Mouse (Mus musculus): Measurements from ENCODE around the gene Sord. TPM values are rescaled to one million over a fixed set of nuclear protein-coding genes. Genes with fewer than 3 reads are reported as not detected.

The Sord gene
- polyA plus RNA-seq, 1 experiment from 2014 or later = 158 TPM

GRCm38 (mm10) chr2:122304544-122304943 is 70.0 kb downstream of the Sord start:
- H3K9me3 ChIP-seq (replicated peaks) = no peaks in the 10 kb centered on the region
- no peak overlapping the region for H3K9ac ChIP-seq
- H3K36me3 ChIP-seq (replicated peaks) = no peaks in the 10 kb centered on the region
- H3K4me2 ChIP-seq = no peak overlapping the region
- H3K27me3 ChIP-seq = peaks cover 98% of the 10 kb centered on the region
- no peak overlapping the region for H3K27ac ChIP-seq (replicated peaks)
- WGBS (ENCODE audit: insufficient replicate concordance) = 65% methylated on average over 6 of the region's 6 CpGs
- H3K4me3 ChIP-seq (replicated peaks) = no peak overlapping the region
- no peak for ATAC-seq (ENCODE audit: insufficient read depth)
- peaks cover 16% of the 10 kb centered on the region; the same call in 1 of the 2 replicates for H3K4me1 ChIP-seq (replicated peaks)

GRCm38 (mm10) chr2:122305097-122305892 is 70.7 kb downstream of the Sord start:
- Histone ChIP-seq H3K9me3 (replicated peaks) (no peaks in the 10 kb centered on the region), H3K27ac (replicated peaks) (no peak overlapping the region), H3K4me1 (replicated peaks) (peaks cover 16% of the 10 kb centered on the region; the same call in 1 of the 2 replicates), H3K4me3 (replicated peaks) (no peak overlapping the region), H3K27me3 (peaks cover 98% of the 10 kb centered on the region), H3K36me3 (replicated peaks) (no peaks in the 10 kb centered on the region), H3K4me2 (no peak overlapping the region), H3K9ac (no peak overlapping the region)
- 64% methylated on average over 16 of the region's 16 CpGs for WGBS (ENCODE audit: insufficient replicate concordance)
- no peak for ATAC-seq (ENCODE audit: insufficient read depth)

GRCm38 (mm10) chr2:122306184-122306583 is 71.6 kb downstream of the Sord start:
- no peak overlapping the region for H3K9ac ChIP-seq
- H3K27me3 ChIP-seq = peaks cover 96% of the 10 kb centered on the region
- H3K9me3 ChIP-seq (replicated peaks) = no peaks in the 10 kb centered on the region
- no peak overlapping the region for H3K27ac ChIP-seq (replicated peaks)
- no peak for ATAC-seq (ENCODE audit: insufficient read depth)
- H3K4me3 ChIP-seq (replicated peaks) = no peak overlapping the region
- peaks cover 12% of the 10 kb centered on the region; the same call in 1 of the 2 replicates for H3K4me1 ChIP-seq (replicated peaks)
- H3K4me2 ChIP-seq = no peak overlapping the region
- 24% methylated on average over 4 of the region's 4 CpGs for WGBS (ENCODE audit: insufficient replicate concordance)
- no peaks in the 10 kb centered on the region for H3K36me3 ChIP-seq (replicated peaks)

- no peak for ATAC-seq (ENCODE audit: insufficient read depth)
- Histone ChIP-seq H3K27ac (replicated peaks) (no peak overlapping the region), H3K4me1 (replicated peaks) (no peaks in the 10 kb centered on the region), H3K36me3 (replicated peaks) (no peaks in the 10 kb centered on the region), H3K9ac (no peak overlapping the region), H3K27me3 (peaks cover 96% of the 10 kb centered on the region), H3K9me3 (replicated peaks) (no peaks in the 10 kb centered on the region), H3K4me2 (no peak overlapping the region), H3K4me3 (replicated peaks) (no peak overlapping the region)
- 35% methylated on average over 3 of the region's 3 CpGs for WGBS (ENCODE audit: insufficient replicate concordance)
These were observed 75.1 kb downstream of the Sord start for GRCm38 (mm10) chr2:122309647-122310046.

GRCm38 (mm10) chr2:122311561-122311960 is 77.0 kb downstream of the Sord start:
- ATAC-seq (ENCODE audit: insufficient read depth) = no peak
- no peaks in the 10 kb centered on the region for H3K36me3 ChIP-seq (replicated peaks)
- no peaks in the 10 kb centered on the region for H3K4me1 ChIP-seq (replicated peaks)
- 40% methylated on average over 2 of the region's 2 CpGs for WGBS (ENCODE audit: insufficient replicate concordance)
- H3K4me2 ChIP-seq = no peak overlapping the region
- no peak overlapping the region for H3K9ac ChIP-seq
- H3K4me3 ChIP-seq (replicated peaks) = no peak overlapping the region
- H3K27ac ChIP-seq (replicated peaks) = no peak overlapping the region
- H3K27me3 ChIP-seq = peaks cover 94% of the 10 kb centered on the region
- H3K9me3 ChIP-seq (replicated peaks) = no peaks in the 10 kb centered on the region

- H3K4me1 ChIP-seq (replicated peaks) = no peaks in the 10 kb centered on the region
- H3K9ac ChIP-seq = no peak overlapping the region
- H3K36me3 ChIP-seq (replicated peaks) = no peaks in the 10 kb centered on the region
- no peaks in the 10 kb centered on the region for H3K9me3 ChIP-seq (replicated peaks)
- peak overlapping the region; percentile 41 for H3K4me2 ChIP-seq
- 3% methylated on average over 27 of the region's 27 CpGs for WGBS (ENCODE audit: insufficient replicate concordance)
- ATAC-seq (ENCODE audit: insufficient read depth) = no peak
- no peak overlapping the region for H3K4me3 ChIP-seq (replicated peaks)
- no peak overlapping the region for H3K27ac ChIP-seq (replicated peaks)
- H3K27me3 ChIP-seq = peaks cover 92% of the 10 kb centered on the region
These were observed 78.3 kb downstream of the Sord start for GRCm38 (mm10) chr2:122312722-122313417.

GRCm38 (mm10) chr2:122313536-122313935 is 79.0 kb downstream of the Sord start, which contains the start of gene Duoxa1:
Gene Duoxa1 (minus strand): TSS chr2:122313730.
- Histone ChIP-seq H3K4me3 (replicated peaks) (no peak within 1 kb of the TSS), H3K36me3 (replicated peaks) (no peaks in the 10 kb centered on the region), H3K27ac (replicated peaks) (no peak within 1 kb of the TSS), H3K27me3 (peaks cover 88% of the 10 kb centered on the region), H3K9ac (no peak within 1 kb of the TSS), H3K4me2 (peak within 1 kb of the TSS; percentile 41), H3K4me1 (replicated peaks) (no peaks in the 10 kb centered on the region), H3K9me3 (replicated peaks) (no peaks in the 10 kb centered on the region)
- ATAC-seq (ENCODE audit: insufficient read depth) = no peak
- 5% methylated on average over 24 of the region's 24 CpGs for WGBS (ENCODE audit: insufficient replicate concordance)

Other genes with a start within 250 kb of the Sord start
- gene Eif3j1, start 206.2 kb upstream of the Sord start, polyA plus RNA-seq (2015; fragmentation: Nextera tagmentation; extraction: Ambion mirVana) = 8.3 and 8.7 TPM in 2 replicates
- gene Spg11, start 116.4 kb upstream of the Sord start, polyA plus RNA-seq (2015; fragmentation: Nextera tagmentation; extraction: Ambion mirVana) = 2.7 and 3.6 TPM in 2 replicates
- 416 and 443 TPM in 2 replicates for gene B2m, start 87.1 kb upstream of the Sord start, polyA plus RNA-seq (2015; fragmentation: Nextera tagmentation; extraction: Ambion mirVana)
- gene Trim69, start 74.0 kb upstream of the Sord start, polyA plus RNA-seq (2015; fragmentation: Nextera tagmentation; extraction: Ambion mirVana) = not detected in 2 replicates
- gene Patl2, start 48.6 kb upstream of the Sord start, polyA plus RNA-seq (2015; fragmentation: Nextera tagmentation; extraction: Ambion mirVana) = 0.06 TPM in 1 of 2 replicates, not detected in the other
- gene Terb2, start 48.5 kb upstream of the Sord start, polyA plus RNA-seq (2015; fragmentation: Nextera tagmentation; extraction: Ambion mirVana) = not detected in 2 replicates
- gene Duox2, start 63.7 kb downstream of the Sord start, polyA plus RNA-seq (2015; fragmentation: Nextera tagmentation; extraction: Ambion mirVana) = not detected in 2 replicates
- gene Duoxa2, start 64.2 kb downstream of the Sord start, polyA plus RNA-seq (2015; fragmentation: Nextera tagmentation; extraction: Ambion mirVana) = not detected in 2 replicates
- gene Duoxa1, start 79.0 kb downstream of the Sord start, polyA plus RNA-seq (2015; fragmentation: Nextera tagmentation; extraction: Ambion mirVana) = not detected in 2 replicates
- gene Duox1, start 80.9 kb downstream of the Sord start, polyA plus RNA-seq (2015; fragmentation: Nextera tagmentation; extraction: Ambion mirVana) = not detected in 2 replicates
- gene Shf, start 134.4 kb downstream of the Sord start, polyA plus RNA-seq (2015; fragmentation: Nextera tagmentation; extraction: Ambion mirVana) = 1.1 and 1.2 TPM in 2 replicates
- 1.6 and 1.8 TPM in 2 replicates for gene Slc28a2, start 191.7 kb downstream of the Sord start, polyA plus RNA-seq (2015; fragmentation: Nextera tagmentation; extraction: Ambion mirVana)

Data from liver, embryonic 15.5 days (tissue).